Mouse (Mus musculus) left cerebral cortex, postnatal 14 days (tissue): ENCODE data around the gene Olfr610. TPM values are rescaled to one million over a fixed set of nuclear protein-coding genes. Genes with fewer than 3 reads are reported as not detected.
"Not testable (repeated sequence)": the region's sequence is repeated elsewhere in the genome, so short reads cannot be mapped to it uniquely, and the experiment has no call there.

Source experiments
- DNase-seq, 2 experiments: peaks; one replicate each; pipeline ENCODE4 v3.0.0; 2021 to 2022; ENCODE audit warnings: low spot score in 2 of 2, mixed read lengths in 1 of 2
- intact Hi-C: fragments of 180-260 bp; cut with DNase I; formaldehyde crosslinking; loops from one replicate; pipeline ENCODE4 v1.15.1; 2025
- long read RNA-seq, 2 experiments: library from polyadenylated mRNA; stranded (forward); transcript quantifications; one replicate each; pipeline ENCODE4 v2.0.0; 2021
- total RNA-seq, 2 experiments: library from RNA; stranded (reverse); gene quantifications; 2 replicates each; pipeline ENCODE4 v1.2.3; 2021

Gene Olfr610
- total RNA-seq, result not detected
- long read RNA-seq, experiment 1, result 0 reads
- long read RNA-seq, experiment 2, result 0 reads

DNA sequence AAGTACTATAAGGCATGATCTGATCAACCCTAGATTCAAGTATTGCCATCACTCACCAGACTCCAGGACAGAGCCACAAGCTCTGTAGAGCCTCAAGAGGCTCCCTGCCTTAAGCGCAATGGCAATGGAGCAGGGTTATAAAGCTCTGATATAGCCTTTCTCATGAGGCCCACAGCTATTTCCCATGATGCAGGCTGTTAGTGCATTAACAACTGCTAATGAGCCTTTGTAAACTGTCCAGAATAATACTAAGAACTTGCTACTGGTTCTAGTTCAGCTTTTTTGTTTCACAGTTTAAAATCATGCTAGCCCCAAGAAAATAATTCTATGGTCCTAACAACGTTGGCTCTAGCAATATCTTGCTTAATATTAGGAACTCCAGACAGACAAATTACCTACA is at the start of gene Olfr610:
Olfr610 (minus strand) TSS at position 101 of the 400 bp plus-strand sequence.
- no peak for DNase-seq
- intact Hi-C loops, result no loop called here

DNA sequence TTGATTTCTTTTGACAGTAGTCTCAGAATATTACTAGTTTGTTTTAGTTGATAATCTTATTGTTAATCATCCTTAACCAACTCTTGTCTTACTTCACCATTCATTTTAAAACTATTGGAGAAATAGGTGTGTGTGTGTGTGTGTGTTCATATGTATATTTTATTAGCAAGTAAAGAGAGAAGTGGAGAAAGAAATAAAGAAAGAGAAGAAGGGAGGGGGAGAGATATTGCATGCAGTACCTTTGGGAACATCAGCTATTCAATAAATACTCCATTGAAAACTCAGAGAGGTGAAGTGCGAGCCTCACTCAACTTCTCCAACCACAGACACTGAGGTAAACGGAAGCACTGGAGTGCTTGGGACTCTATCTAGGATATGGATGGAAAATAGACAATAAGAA is 43.9 kb upstream of the Olfr610 start, which contains the start of gene Olfr615:
Olfr615 (plus strand) TSS at position 301 of the 400 bp plus-strand sequence.
- intact Hi-C loops, result no loop called here

DNA sequence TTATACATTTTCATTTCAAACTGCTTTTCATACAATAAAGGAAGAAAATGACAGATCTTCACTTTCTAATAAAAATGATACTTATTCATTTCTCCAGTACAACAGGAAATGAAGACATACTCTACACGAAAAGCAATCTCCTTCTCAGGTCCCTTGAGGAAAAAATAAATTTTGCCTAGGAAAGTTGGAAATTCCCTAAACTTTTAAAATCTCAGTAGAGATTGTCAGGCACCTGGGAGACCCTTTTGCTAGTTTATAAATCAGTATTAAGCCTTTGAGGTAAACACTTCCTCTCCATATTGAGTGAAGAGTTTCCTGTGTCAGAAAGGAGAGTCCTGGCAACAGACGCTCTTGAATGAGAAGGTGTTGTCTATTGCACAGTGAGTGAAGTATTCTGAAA is 35.9 kb upstream of the Olfr610 start, which contains the start of gene Olfr613:
Olfr613 (plus strand) TSS at position 301 of the 400 bp plus-strand sequence.
- intact Hi-C loops, result no loop called here
- DNase-seq, result no peak

More for the DNA sequence above, 43.9 kb upstream of the Olfr610 start, which contains the start of gene Olfr615:
- no peak for DNase-seq

DNA sequence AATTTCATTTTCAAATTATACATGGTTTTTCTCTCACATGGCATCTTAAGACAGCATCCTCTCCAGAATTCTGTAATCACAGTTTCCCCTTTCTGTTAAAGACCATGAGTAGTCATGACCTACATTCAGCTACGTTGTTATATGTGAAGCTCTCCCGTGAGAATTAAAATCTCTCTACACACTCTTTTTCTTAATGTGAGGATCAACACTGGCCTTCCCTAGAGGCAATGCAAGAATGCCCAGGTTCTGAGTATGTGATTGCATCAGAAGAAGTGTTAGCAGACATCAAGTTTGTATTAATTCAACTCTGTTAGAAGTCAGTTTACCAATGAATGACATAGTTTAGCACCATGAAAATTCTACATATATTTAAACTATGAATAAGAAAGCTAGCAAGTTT is 30.7 kb upstream of the Olfr610 start, which contains the start of gene Olfr612:
Olfr612 (minus strand) TSS at position 101 of the 400 bp plus-strand sequence.
- intact Hi-C loops, DNase-seq: not testable (repeated sequence)

DNA sequence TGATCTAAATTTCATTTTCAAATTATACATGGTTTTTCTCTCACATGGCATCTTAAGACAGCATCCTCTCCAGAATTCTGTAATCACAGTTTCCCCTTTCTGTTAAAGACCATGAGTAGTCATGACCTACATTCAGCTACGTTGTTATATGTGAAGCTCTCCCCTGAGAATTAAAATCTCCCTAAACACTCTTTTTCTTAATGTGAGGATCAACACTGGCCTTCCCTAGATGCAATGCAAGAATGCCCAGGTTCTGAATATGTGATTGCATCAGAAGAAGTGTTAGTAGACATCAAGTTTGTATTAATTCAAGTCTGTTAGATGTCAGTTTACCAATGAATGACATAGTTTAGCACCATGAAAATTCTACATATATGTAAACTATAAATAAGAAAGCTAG is 8.8 kb upstream of the Olfr610 start, which contains the start of gene Olfr611:
Olfr611 (minus strand) TSS at position 101 of the 400 bp plus-strand sequence.
- DNase-seq, intact Hi-C loops: not testable (repeated sequence)

DNA sequence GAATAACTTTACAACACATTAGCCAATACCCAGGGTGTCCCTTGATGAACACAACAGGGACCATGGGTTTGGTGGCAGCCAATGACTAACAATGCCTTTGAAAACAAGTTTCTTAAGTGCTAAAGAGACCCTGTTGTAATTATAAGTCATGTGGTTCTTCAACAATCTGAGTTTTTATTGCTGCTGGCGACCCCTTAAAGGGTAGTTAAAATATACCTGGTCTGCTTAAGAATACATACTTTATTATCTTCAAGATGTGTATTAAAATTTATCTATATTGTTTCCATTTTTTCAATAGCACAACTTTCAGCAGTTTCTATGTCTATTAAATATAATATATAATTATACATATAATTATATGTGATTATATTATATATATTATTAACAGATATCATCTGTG is 14.0 kb downstream of the Olfr610 start, which contains the start of gene Olfr609:
Olfr609 (minus strand) TSS at position 101 of the 400 bp plus-strand sequence.
- intact Hi-C loops, result no loop called here
- DNase-seq, result no peak

DNA sequence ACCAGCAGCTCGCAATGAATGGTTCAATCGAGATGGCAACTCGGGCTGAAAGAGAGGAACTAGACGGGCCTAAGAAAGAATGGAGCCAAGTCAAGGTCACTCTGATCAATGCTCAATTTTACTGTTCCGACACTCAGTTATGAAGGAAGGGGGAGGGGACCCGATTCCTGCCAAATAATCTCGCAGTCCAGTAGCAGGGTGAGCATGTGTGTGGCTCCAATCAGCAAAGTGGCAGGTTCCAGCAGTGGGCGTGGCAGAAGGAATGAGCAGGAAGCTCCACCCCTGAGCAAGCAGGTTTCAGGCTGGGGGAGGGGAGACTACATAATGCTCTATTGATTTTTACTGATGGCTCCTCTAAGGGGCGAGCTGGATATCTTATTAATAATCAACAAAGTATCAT is 34.8 kb downstream of the Olfr610 start:
- DNase-seq, intact Hi-C loops: not testable (repeated sequence)

DNA sequence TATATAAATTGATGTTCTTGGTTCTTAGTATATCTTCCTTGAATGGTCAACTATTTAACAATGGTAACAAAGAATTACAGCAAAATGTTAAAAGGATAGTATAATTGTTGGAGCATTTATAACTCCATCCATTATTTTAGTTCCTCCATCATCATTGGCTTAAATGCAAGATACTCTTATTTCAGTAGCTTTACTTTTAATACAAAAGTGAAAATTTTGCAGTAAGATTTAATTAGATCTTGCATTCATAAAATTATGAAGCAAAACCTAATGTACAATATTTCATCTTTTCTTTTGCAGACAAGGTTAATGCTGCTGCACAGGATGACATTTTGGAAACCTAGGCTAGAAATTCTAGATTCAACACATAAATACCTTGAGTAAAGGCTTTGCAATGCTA is 42.3 kb downstream of the Olfr610 start, which contains the start of gene Olfr608:
Olfr608 (plus strand) TSS at position 301 of the 400 bp plus-strand sequence.
- intact Hi-C loops, result no loop called here

DNA sequence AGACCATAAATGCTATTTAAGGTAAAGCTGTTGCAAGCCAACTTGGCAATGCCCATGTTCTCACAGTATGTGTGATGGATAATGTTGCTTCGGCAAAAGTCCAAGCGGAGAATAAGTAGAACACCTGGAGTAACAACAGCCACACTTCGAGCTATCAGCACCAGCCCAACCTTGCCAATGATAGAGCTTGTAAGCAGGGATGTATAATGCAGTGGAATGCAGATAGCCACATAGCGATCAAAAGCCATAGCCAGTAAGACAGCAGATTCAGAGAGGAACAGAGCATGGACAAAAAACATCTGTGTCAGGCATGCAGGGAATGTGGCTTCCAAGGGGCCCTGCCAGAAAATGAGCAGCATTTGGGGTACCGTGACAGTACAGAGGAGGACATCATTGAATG is 51.3 kb downstream of the Olfr610 start:
- DNase-seq, result no peak
- intact Hi-C loops, result no loop called here

More for the DNA sequence above, 42.3 kb downstream of the Olfr610 start, which contains the start of gene Olfr608:
- DNase-seq, result no peak

Other genes starting within 250 kb of the Olfr610 start
- not detected for gene Olfr596, start 206.5 kb downstream of the Olfr610 start, total RNA-seq
- not detected for gene Olfr597, start 195.8 kb downstream of the Olfr610 start, total RNA-seq
- gene Olfr598, start 188.6 kb downstream of the Olfr610 start, total RNA-seq, result not detected
- not detected for gene Olfr599, start 176.2 kb downstream of the Olfr610 start, total RNA-seq
- gene Olfr600, start 162.5 kb downstream of the Olfr610 start, total RNA-seq, result not detected
- not detected for gene Olfr601, start 149.5 kb downstream of the Olfr610 start, total RNA-seq
- gene Olfr603, start 125.9 kb downstream of the Olfr610 start, total RNA-seq, result not detected
- not detected for gene Usp17lc, start 97.0 kb downstream of the Olfr610 start, total RNA-seq
- not detected for gene Olfr605, start 66.7 kb downstream of the Olfr610 start, total RNA-seq
- not detected for gene Olfr606, start 63.1 kb downstream of the Olfr610 start, total RNA-seq
- not detected for gene Olfr607, start 48.0 kb downstream of the Olfr610 start, total RNA-seq
- gene Olfr608, start 42.2 kb downstream of the Olfr610 start, total RNA-seq, result not detected
- gene Olfr609, start 14.1 kb downstream of the Olfr610 start, total RNA-seq, result not detected
- gene Olfr611, start 8.7 kb upstream of the Olfr610 start, total RNA-seq, result not detected
- gene Olfr612, start 30.6 kb upstream of the Olfr610 start, total RNA-seq, result not detected
- gene Olfr613, start 36.0 kb upstream of the Olfr610 start, total RNA-seq, result not detected
- gene Olfr615, start 44.0 kb upstream of the Olfr610 start, total RNA-seq, result not detected
- not detected for gene Olfr616, start 57.0 kb upstream of the Olfr610 start, total RNA-seq
- not detected for gene Olfr617, start 60.9 kb upstream of the Olfr610 start, total RNA-seq
- gene Olfr618, start 78.0 kb upstream of the Olfr610 start, total RNA-seq, result not detected
- not detected for gene Olfr619, start 88.5 kb upstream of the Olfr610 start, total RNA-seq
- gene Olfr620, start 100.4 kb upstream of the Olfr610 start, total RNA-seq, result not detected
- not detected for gene Olfr622, start 130.6 kb upstream of the Olfr610 start, total RNA-seq
- gene Olfr623, start 151.6 kb upstream of the Olfr610 start, total RNA-seq, result not detected
- gene Olfr624, start 159.1 kb upstream of the Olfr610 start, total RNA-seq, result under 1 TPM in 1 of 2 experiments, not detected in 1; 0.06 TPM
- not detected for gene Olfr625-ps1, start 170.6 kb upstream of the Olfr610 start, total RNA-seq
- gene Olfr243, start 202.5 kb upstream of the Olfr610 start, total RNA-seq, result not detected
- gene Olfr628, start 218.3 kb upstream of the Olfr610 start, total RNA-seq, result not detected
- not detected for gene Olfr629, start 232.8 kb upstream of the Olfr610 start, total RNA-seq
- not detected for gene Olfr630, start 245.2 kb upstream of the Olfr610 start, total RNA-seq